Mouse (Mus musculus) CH12.LX (cell line): ENCODE results near the gene Mkrn1. TPM values are rescaled to one million over a fixed set of nuclear protein-coding genes. Genes with fewer than 3 reads are reported as not detected.

Experiments
- DNase-seq: peaks from one replicate; pipeline ENCODE4 v3.0.0-alpha.2; 2013; ENCODE audit errors: extremely low read depth
- H3K27ac ChIP-seq: 2 replicates; pipeline ENCODE4 v1.5.1; 2012; ENCODE audit warnings: low read depth, mild to moderate bottlenecking, control low read depth, moderate library complexity; ENCODE audit not compliant: insufficient read depth
- H3K27me3 ChIP-seq: replicated peaks from 2 replicates; pipeline ENCODE3; 2012; ENCODE audit warnings: inconsistent platforms
- H3K36me3 ChIP-seq, 2 experiments: replicated peaks in 1 of 2; 2 replicates each; pipeline versions ENCODE3 to v1.6.1; 2012; ENCODE audit warnings: inconsistent platforms in 1 of 2, low read length in 1 of 2, mild to moderate bottlenecking in 1 of 2, mixed read lengths in 1 of 2, moderate library complexity in 1 of 2; ENCODE audit not compliant: control insufficient read depth in 1 of 2, insufficient read depth in 1 of 2
- H3K4me1 ChIP-seq, 2 experiments: 2 replicates each; pipeline ENCODE4 v1.6.1; 2012; ENCODE audit warnings: inconsistent platforms in 1 of 2, moderate library complexity in 1 of 2; ENCODE audit not compliant: insufficient read depth in 2 of 2, control insufficient read depth in 1 of 2
- H3K4me2 ChIP-seq: 2 replicates; pipeline ENCODE4 v1.6.1; 2012; ENCODE audit warnings: low read depth, mild to moderate bottlenecking, control low read depth; ENCODE audit not compliant: poor library complexity, insufficient read depth, severe bottlenecking
- H3K4me3 ChIP-seq, 3 experiments: fragments of 150-350 bp in 1 of 3; sonication (generic) in 1 of 3; replicated peaks in 1 of 3; 2 replicates each; pipeline versions ENCODE3 to v1.5.1; 2011 to 2012; ENCODE audit warnings: low read depth in 2 of 3, low read length in 2 of 3, mild to moderate bottlenecking in 2 of 3, moderate library complexity in 2 of 3, control low read depth in 1 of 3, improper control_type of control experiment in 1 of 3, inconsistent platforms in 1 of 3, mixed read lengths in 1 of 3; ENCODE audit not compliant: poor library complexity in 1 of 3
- H3K79me2 ChIP-seq: replicated peaks from 2 replicates; pipeline ENCODE4 v1.6.1; 2012; ENCODE audit warnings: mild to moderate bottlenecking, moderate library complexity; ENCODE audit not compliant: control insufficient read depth, poor library complexity, insufficient read depth, severe bottlenecking; ENCODE audit errors: extremely low read depth
- H3K9ac ChIP-seq: 2 replicates; pipeline ENCODE4 v1.6.1; 2012; ENCODE audit warnings: low read depth, mild to moderate bottlenecking, control low read depth, moderate library complexity; ENCODE audit not compliant: insufficient read depth
- H3K9me3 ChIP-seq: replicated peaks from 2 replicates; pipeline ENCODE3; 2012; ENCODE audit warnings: low read length, inconsistent platforms, mixed read lengths
- BHLHE40 ChIP-seq: IDR thresholded peaks from 2 replicates; pipeline ENCODE4 v1.6.1; 2011; ENCODE audit warnings: mild to moderate bottlenecking, low read depth, low read length, improper control_type of control experiment
- CHD1 ChIP-seq: IDR thresholded peaks from 2 replicates; pipeline ENCODE4 v1.6.1; 2012; ENCODE audit warnings: low read depth, low read length, improper control_type of control experiment, inconsistent platforms
- CTCF ChIP-seq, 2 experiments: IDR thresholded peaks in 1 of 2; conservative IDR thresholded peaks in 1 of 2; 2 replicates each; pipeline ENCODE4 v1.5.1; 2011 to 2012; ENCODE audit warnings: low read depth in 2 of 2, low read length in 2 of 2, improper control_type of control experiment in 1 of 2, inconsistent platforms in 1 of 2, mild to moderate bottlenecking in 1 of 2, moderate library complexity in 1 of 2
- E2F4 ChIP-seq: IDR thresholded peaks from 2 replicates; pipeline ENCODE4 v1.6.1; 2011; ENCODE audit warnings: low read depth, low read length, improper control_type of control experiment; ENCODE audit not compliant: insufficient replicate concordance
- ELF1 ChIP-seq: IDR thresholded peaks from 2 replicates; pipeline ENCODE4 v1.6.1; 2014; ENCODE audit warnings: low read depth, mild to moderate bottlenecking, inconsistent platforms, low read length, improper control_type of control experiment
- EP300 ChIP-seq: IDR thresholded peaks from 2 replicates; pipeline ENCODE4 v1.6.1; 2011; ENCODE audit warnings: low read length, improper control_type of control experiment
- ETS1 ChIP-seq: conservative IDR thresholded peaks from 2 replicates; pipeline ENCODE4 v1.6.1; 2012; ENCODE audit warnings: low read depth, mild to moderate bottlenecking, inconsistent platforms, low read length, improper control_type of control experiment, moderate library complexity
- GABPA ChIP-seq: IDR thresholded peaks from 2 replicates; pipeline ENCODE4 v1.6.1; 2012; ENCODE audit warnings: low read depth, low read length, improper control_type of control experiment, inconsistent platforms; ENCODE audit not compliant: insufficient replicate concordance
- HCFC1 ChIP-seq: IDR thresholded peaks from 2 replicates; pipeline ENCODE4 v1.6.1; 2012; ENCODE audit warnings: low read depth, mild to moderate bottlenecking, inconsistent platforms, low read length, improper control_type of control experiment
- IRF4 ChIP-seq: IDR thresholded peaks from 2 replicates; pipeline ENCODE4 v1.6.1; 2014; ENCODE audit warnings: low read depth, mild to moderate bottlenecking, inconsistent platforms, low read length, improper control_type of control experiment
- JUN ChIP-seq: IDR thresholded peaks from 2 replicates; pipeline ENCODE4 v1.6.1; 2011; ENCODE audit warnings: low read depth, mild to moderate bottlenecking, low read length, improper control_type of control experiment, moderate library complexity; ENCODE audit not compliant: insufficient read depth
- JUND ChIP-seq: conservative IDR thresholded peaks from 2 replicates; pipeline ENCODE4 v1.6.1; 2011; ENCODE audit warnings: low read depth, low read length, improper control_type of control experiment
- KAT2A ChIP-seq: IDR thresholded peaks from 2 replicates; pipeline ENCODE4 v1.6.1; 2012; ENCODE audit warnings: low read length, improper control_type of control experiment, inconsistent platforms; ENCODE audit not compliant: insufficient replicate concordance
- MAFK ChIP-seq: IDR thresholded peaks from 2 replicates; pipeline ENCODE4 v1.6.1; 2011; ENCODE audit warnings: low read length, improper control_type of control experiment; ENCODE audit not compliant: insufficient replicate concordance
- MAX ChIP-seq: IDR thresholded peaks from 2 replicates; pipeline ENCODE4 v1.6.1; 2011; ENCODE audit warnings: low read length, improper control_type of control experiment
- MAZ ChIP-seq: IDR thresholded peaks from 2 replicates; pipeline ENCODE4 v1.6.1; 2012; ENCODE audit warnings: low read depth, mild to moderate bottlenecking, inconsistent platforms, low read length, improper control_type of control experiment, moderate library complexity
- MEF2A ChIP-seq: IDR thresholded peaks from 2 replicates; pipeline ENCODE4 v1.6.1; 2014; ENCODE audit warnings: low read depth, mild to moderate bottlenecking, inconsistent platforms, low read length, improper control_type of control experiment, borderline replicate concordance
- MXI1 ChIP-seq: IDR thresholded peaks from 2 replicates; pipeline ENCODE4 v1.6.1; 2011; ENCODE audit warnings: mild to moderate bottlenecking, low read depth, low read length, improper control_type of control experiment
- NELFE ChIP-seq: IDR thresholded peaks from 2 replicates; pipeline ENCODE4 v1.6.1; 2011; ENCODE audit warnings: low read depth, low read length, improper control_type of control experiment
- PAX5 ChIP-seq: IDR thresholded peaks from 2 replicates; pipeline ENCODE4 v1.6.1; 2012; ENCODE audit warnings: low read length, inconsistent platforms, mixed read lengths
- POLR2AphosphoS2 ChIP-seq: IDR thresholded peaks from 2 replicates; pipeline ENCODE4 v1.6.1; 2011; ENCODE audit warnings: low read depth, low read length, improper control_type of control experiment
- RAD21 ChIP-seq: IDR thresholded peaks from 2 replicates; pipeline ENCODE4 v1.6.1; 2011; ENCODE audit warnings: low read depth, mild to moderate bottlenecking, low read length, improper control_type of control experiment, moderate library complexity
- SMC3 ChIP-seq: IDR thresholded peaks from 2 replicates; pipeline ENCODE4 v1.6.1; 2011; ENCODE audit warnings: low read depth, low read length, improper control_type of control experiment
- TBP ChIP-seq: conservative IDR thresholded peaks from 2 replicates; pipeline ENCODE4 v1.6.1; 2011; ENCODE audit warnings: low read depth, low read length, improper control_type of control experiment
- TCF12 ChIP-seq: IDR thresholded peaks from 2 replicates; pipeline ENCODE4 v1.6.1; 2014; ENCODE audit warnings: low read depth, mild to moderate bottlenecking, inconsistent platforms, low read length, improper control_type of control experiment
- UBTF ChIP-seq: IDR thresholded peaks from 2 replicates; pipeline ENCODE4 v1.6.1; 2012; ENCODE audit warnings: low read depth, mild to moderate bottlenecking, inconsistent platforms, low read length, improper control_type of control experiment, moderate library complexity
- USF1 ChIP-seq: IDR thresholded peaks from 2 replicates; pipeline ENCODE4 v1.6.1; 2014; ENCODE audit warnings: low read depth, mild to moderate bottlenecking, inconsistent platforms, low read length, improper control_type of control experiment
- USF2 ChIP-seq: conservative IDR thresholded peaks from 2 replicates; pipeline ENCODE4 v1.6.1; 2011; ENCODE audit warnings: low read depth, low read length, improper control_type of control experiment
- ZC3H11A ChIP-seq: IDR thresholded peaks from 2 replicates; pipeline ENCODE4 v1.6.1; 2012; ENCODE audit warnings: low read depth, mild to moderate bottlenecking, inconsistent platforms, low read length, improper control_type of control experiment
- ZKSCAN1 ChIP-seq: IDR thresholded peaks from 2 replicates; pipeline ENCODE4 v1.6.1; 2012; ENCODE audit warnings: low read depth, inconsistent platforms, low read length, improper control_type of control experiment, borderline replicate concordance
- ZMIZ1 ChIP-seq: IDR thresholded peaks from 2 replicates; pipeline ENCODE4 v1.6.1; 2012; ENCODE audit warnings: low read depth, mild to moderate bottlenecking, inconsistent platforms, low read length, improper control_type of control experiment
- ZNF384 ChIP-seq: IDR thresholded peaks from 2 replicates; pipeline ENCODE4 v1.6.1; 2012; ENCODE audit warnings: low read depth, low read length, improper control_type of control experiment, inconsistent platforms
- dilution Hi-C: fragments of 300-500 bp; cut with MboI; formaldehyde crosslinking; loops from 2 replicates; pipeline ENCODE4 v1.14.3; 2020; ENCODE audit warnings: low sequenced_read_pairs; ENCODE audit not compliant: extremely low pct_unique_long_range_greater_than_20kb, extremely low pct_ligation_motif_present
- in situ Hi-C: fragments of 300-500 bp; cut with MboI; formaldehyde crosslinking; loops from 3 replicates; pipeline ENCODE4 v1.14.3; 2019; ENCODE audit warnings: low sequenced_read_pairs, low pct_ligation_motif_present, low pct_unique_long_range_greater_than_20kb, mixed read lengths
- polyA plus RNA-seq: library from polyadenylated mRNA; unstranded; fragments of >175 nt; gene quantifications from 2 replicates; pipeline ENCODE4 v1.2.1, GENCODE M21; 2012; ENCODE audit warnings: low read depth; ENCODE audit not compliant: insufficient read length
- total RNA-seq, 2 experiments: library from RNA; depleted of rRNA; stranded (reverse); fragments of 300-350 nt in 1 of 2; fragments of >200 nt in 1 of 2; gene quantifications; 2 replicates each; pipeline ENCODE4 v1.2.3; 2012 to 2014

Mkrn1 gene
- total and polyA plus RNA-seq, 3 experiments: 39.3 to 50.3 (median 43.7) TPM

DNA sequence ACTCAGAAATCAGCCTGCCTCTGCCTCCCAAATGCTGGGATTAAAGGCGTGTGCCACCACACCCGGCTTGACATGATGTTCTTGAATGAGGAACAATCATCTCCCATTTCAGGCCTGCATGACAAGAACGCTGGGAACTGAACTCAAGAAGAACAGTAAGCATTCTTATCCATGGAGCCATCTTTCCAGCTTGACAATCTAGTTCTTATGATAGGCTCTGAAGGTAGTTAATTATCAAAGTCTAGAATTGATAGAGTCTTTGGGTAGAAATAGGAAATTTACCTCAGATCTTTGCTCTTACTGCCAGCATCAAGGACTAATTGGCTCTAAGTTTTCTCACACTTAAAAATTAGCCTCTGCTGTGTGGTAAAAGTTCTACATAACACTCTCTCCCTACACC lies 40.0 kb downstream of the Mkrn1 start:
- H3K36me3 ChIP-seq: no peaks in the 10 kb centered on the region
- no peak for TF ChIP-seq ELF1
- in situ Hi-C loops: no loop called here
- H3K79me2 ChIP-seq: peaks cover 3% of the 10 kb centered on the region; the same call in 1 of the 2 replicates
- H3K4me3 ChIP-seq: no peak overlapping the region
- H3K9me3 ChIP-seq: no peaks in the 10 kb centered on the region
- H3K9ac ChIP-seq: no peak overlapping the region
- peaks cover 11 to 35% of the 10 kb centered on the region in 2 experiments for H3K4me1 ChIP-seq
- dilution Hi-C loops: no loop called here
- no peak for DNase-seq
- H3K27ac ChIP-seq: peak overlapping the region; percentile 52; the same call in 1 of the 2 replicates
- H3K27me3 ChIP-seq: no peaks in the 10 kb centered on the region
- no peak overlapping the region; the same call in 1 of the 2 replicates for H3K4me2 ChIP-seq

DNA sequence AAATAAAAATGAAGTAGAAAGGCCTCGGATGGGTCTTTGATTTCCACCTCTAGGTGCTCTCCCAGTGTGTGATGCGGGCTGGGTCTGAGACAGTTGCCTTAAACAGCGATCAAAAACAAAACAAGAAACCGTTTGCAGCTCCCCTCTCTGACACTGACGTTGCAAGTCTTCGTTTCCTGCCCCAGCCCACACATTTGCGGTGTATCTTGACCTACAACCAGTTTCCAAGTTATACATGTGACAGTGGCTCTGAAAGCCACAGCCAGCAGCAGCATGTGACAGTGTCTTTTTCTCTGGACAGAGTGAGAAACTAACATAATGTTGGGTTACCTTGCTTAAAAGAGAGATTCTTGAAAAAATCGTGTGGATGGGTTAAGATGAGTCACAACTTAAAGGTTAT lies 40.5 kb downstream of the Mkrn1 start:
- Histone ChIP-seq H3K4me2 (peak overlapping the region; percentile 88), H3K9ac (peak overlapping the region; percentile 13; the same call in 1 of the 2 replicates), H3K4me3 (peak overlapping the region in 1 of 3 experiments; percentile 5), H3K36me3 (no peaks in the 10 kb centered on the region), H3K27me3 (no peaks in the 10 kb centered on the region), H3K79me2 (peaks cover 3% of the 10 kb centered on the region; the same call in 1 of the 2 replicates), H3K4me1 (peaks cover 11 to 35% of the 10 kb centered on the region in 2 experiments), H3K9me3 (no peaks in the 10 kb centered on the region), H3K27ac (peak overlapping the region; percentile 37; the same call in 1 of the 2 replicates)
- in situ Hi-C loops (no loop called here), dilution Hi-C loops (no loop called here)
- DNase-seq: peak; percentile 67
- TF ChIP-seq JUN (no peak), E2F4 (no peak), KAT2A (no peak), TCF12 (peak; percentile 32; the same call in 1 of the 2 replicates), BHLHE40 (peak; percentile 84), ZKSCAN1 (no peak), HCFC1 (no peak), MEF2A (peak; percentile 33; the same call in 1 of the 2 replicates), ETS1 (peak; percentile 64), MAX (peak; percentile 76), ZMIZ1 (no peak), MAZ (no peak), JUND (no peak), UBTF (no peak), MAFK (0 out of 2 replicates have a peak, but pooled peaks have one; percentile 49), USF2 (peak; percentile 44; the same call in 1 of the 2 replicates), SMC3 (no peak), ZNF384 (no peak), TBP (no peak), IRF4 (0 out of 2 replicates have a peak, but pooled peaks have one; percentile 40), PAX5 (no peak), EP300 (peak; percentile 60; the same call in 1 of the 2 replicates), CHD1 (no peak), USF1 (peak; percentile 35), GABPA (no peak), NELFE (no peak), ELF1 (no peak), RAD21 (no peak), MXI1 (peak; percentile 88), CTCF (conservative IDR thresholded peaks at IDR 0.05 in 1 of 2, IDR thresholded peaks at IDR 0.05 in 1 of 2; ENCODE audit: low read depth in 2 of 2, low read length in 2 of 2) (no peak), ZC3H11A (no peak), POLR2AphosphoS2 (no peak)
